Mouse (Mus musculus): Measurements from ENCODE around the gene Dhx32.
A peak's percentile ranks its signal among the peaks of the same experiment; 100 is the strongest.

The Dhx32 gene

DNA sequence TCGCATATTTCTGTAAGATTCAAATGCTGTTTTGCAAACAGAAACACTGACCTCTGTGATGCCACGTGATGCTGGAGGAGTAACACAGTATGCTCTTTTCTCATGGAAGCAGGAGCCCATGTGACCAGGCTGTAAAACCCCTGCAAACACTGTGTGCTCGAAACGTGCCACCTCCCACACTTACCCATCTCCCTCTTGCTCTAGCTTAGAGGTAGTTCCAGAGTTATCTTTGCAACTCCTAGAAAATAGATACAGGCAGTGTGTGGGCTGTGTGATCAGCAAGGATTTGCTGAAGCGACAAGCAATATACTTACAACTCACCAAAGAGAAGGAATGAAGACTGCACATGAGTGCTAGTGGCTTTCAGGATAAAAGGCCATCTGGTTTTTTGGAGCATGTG lies 14.0 kb downstream of the Dhx32 start:
- DNase-seq (ENCODE audit: low spot score) = no peak

DNA sequence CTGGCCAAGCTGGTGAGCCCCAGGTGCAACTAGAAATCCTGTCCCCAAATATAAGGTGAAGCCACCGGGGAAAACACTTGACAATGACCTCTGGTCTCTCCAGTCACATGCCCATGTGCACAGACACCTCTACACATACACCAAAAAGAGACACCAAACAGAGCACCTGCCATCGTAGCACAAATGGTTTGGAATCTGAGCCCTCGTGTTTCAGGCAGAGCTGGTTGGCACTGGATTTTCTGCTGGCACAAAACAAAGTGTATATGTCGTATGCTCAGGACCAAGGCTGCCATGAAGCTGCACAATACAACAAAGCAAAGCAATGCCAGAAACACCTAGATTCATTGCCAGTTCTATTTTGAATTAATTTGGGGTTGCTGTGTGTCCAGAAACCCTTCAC lies 14.5 kb downstream of the Dhx32 start:
- DNase-seq (ENCODE audit: low spot score) = no peak

DNA sequence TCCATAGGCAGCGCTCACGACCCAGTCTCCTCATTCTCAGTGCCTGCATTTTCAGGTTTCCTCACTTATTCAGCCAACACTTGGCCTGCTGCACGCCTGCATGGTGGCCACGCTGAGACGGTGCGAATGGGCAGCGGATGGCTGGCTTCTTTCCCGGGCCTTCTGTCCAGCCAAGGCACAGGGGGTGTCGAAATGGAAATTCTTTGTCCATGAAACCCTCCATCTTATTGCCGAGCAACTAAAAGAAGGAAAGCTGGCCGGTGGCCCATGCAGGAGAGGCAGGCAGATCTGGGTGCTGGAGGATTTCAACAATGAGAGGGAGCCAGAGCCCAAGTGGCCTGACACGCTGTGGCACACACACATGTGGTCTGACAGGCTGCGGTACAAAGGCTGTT lies 16.7 kb downstream of the Dhx32 start:
- peak; percentile 65 for DNase-seq (ENCODE audit: low spot score)

DNA sequence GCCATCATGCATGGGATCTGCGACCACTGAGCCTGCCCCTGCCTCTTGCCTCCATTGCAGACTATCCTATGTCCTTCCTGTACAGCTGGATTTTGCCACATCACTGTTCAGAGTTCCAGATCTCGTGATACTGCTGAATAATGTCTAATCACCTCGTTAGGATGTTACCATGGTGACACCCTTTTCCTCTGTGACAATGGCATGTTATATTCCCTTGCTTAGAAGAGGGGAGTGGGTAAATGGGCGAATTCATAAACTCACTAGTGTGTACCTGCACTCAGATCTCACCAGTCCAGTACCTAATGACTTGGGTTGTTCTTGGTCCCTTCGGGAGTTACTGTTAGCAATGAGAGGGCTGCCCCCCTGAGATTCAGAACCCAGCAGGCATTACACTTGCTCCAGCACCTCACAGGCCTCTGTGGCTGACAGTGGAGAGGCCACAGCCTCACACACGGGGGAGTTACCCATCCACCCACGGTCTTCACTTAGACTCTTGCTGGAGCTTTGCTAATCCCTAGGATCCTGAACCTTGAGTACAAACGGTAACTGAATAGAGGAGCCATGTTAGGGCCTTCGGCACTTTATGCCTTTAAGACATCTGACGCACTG lies 17.2 kb downstream of the Dhx32 start:
- no peak for DNase-seq (ENCODE audit: low spot score)

DNA sequence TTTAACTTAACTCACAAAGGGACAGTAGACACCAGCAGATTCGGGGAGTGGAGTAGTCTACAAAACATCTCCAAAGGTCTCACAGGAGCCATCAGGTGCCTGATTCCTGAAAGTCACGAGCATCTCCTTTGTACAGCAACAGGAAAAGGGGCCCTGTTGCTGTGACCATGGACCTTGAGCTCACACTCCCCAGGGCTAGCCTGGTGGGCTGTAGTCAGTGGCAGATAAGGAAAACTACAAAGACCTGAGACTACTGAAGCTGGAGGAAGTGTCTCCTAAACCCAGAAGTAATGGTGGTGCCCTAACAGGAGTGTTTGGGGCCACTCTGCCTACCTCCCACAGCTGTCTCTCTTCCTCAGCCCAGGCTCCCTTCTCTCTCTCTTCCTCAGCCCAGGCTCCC lies 18.1 kb downstream of the Dhx32 start:
- no peak for DNase-seq (ENCODE audit: low spot score)

DNA sequence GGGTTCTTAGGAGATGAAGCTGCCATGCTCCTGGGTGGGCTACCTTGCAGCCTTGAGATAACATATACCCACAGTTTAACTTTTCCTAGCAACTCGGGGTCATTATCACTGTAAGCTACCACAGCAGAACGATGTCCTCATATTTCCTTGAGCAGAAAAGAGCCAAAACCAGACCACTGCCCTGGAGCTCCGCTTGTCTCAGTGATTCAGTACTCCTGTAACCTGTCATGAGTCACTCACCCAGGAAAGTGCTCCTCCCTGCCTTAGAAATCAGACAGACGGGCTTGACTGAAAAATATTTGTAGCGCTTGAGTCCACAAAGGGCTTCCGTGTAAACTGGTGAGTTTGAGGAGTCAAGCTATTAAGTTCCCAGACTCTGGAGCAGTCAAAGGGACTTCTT lies 19.8 kb downstream of the Dhx32 start:
- no peak for DNase-seq (ENCODE audit: low spot score)

DNA sequence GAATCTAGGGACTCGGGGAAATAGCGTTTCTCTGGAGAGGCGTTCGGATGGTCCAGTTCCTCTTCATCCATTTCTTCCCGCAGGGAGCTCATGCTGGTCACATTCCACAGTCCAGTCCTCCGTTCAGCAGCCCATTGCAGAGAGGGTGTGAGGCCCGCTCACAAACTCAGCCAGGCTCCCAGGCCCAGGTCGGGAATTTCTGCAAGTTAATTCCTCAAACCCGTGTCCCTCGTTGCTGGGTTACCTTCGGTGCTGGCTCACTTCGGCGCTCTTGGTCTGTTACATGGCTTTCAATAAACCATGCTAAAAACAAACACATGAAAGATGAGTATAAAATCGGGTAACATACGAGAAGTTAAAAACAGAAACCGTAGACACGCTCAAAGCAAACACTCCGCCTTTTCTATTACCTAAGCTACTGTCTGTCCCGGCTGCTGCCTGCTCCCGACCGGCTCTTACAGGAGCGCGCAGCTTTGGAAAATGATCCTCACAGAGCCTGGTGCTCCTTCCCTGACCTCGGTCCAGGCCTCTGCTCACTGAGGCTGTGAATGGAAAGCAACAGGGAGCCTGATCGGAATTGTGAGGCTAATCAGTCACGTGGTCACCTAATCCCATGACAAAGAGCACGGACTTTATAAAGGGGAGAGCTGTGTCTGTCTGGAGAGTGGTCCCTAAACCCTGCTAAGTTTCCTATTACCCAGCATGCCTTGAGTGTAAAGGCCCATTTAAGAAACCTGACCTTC lies 22.7 kb downstream of the Dhx32 start:
- DNase-seq (ENCODE audit: low spot score) = no peak

DNA sequence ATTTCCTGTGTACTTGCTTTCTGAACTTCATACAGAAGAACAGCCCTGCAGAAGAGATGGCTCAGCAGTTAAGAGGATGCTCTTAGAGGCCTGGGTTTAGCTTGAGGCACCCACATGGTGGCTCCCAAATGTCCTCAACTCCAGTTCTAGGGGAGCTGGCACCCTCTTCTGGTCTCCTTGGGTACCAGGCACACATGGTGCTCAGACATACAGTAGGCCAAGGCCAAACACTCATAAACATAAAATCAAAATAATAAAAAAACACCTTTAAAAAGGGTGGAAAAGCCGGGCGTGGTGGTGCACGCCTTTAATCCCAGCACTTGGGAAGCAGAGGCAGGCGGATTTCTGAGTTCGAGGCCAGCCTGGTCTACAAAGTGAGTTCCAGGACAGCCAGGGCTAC lies 23.8 kb downstream of the Dhx32 start:
- DNase-seq (ENCODE audit: low spot score) = no peak

DNA sequence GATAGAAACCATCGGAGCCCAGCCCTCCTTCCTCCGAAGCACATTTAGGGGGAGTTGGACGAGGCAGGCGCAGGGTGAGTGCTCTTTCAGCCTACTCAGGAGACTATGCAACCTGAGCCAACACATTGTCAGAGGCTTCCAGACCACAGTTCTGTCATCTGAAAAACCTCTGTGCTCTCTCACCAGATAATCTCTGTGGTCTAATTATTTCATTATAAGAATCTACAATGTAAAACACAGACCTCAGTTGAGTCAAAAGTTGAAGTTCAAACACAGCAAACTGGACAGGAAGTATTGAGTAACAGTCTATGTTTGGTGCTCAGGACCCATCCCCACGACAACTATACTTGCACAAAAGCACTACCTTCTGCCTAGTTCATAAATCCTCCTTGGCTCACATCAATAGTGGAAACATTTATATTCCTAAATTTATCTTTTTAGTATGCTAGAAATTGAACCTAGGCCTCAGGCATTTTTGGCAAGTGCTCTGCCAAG lies 24.5 kb downstream of the Dhx32 start:
- no peak for DNase-seq (ENCODE audit: low spot score)

DNA sequence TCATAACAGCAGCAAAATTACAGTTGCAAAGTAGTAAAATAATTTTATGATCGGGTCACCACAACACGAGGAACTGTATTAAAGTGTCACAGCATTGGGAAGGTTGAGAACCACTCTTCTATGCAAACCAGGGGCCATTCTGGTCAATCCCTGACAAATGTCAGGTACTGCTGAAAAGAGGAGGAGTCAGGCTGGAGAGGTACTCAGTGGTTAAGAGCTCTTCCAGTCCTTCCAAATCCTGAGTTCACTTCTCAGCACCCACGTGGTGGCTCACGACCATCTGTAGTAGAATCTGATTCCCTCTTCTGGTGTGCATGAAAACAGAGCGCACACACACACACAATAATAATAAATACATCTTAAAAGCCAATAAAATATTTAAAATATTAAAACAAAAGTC lies 31.4 kb downstream of the Dhx32 start:
- DNase-seq (ENCODE audit: low spot score) = no peak

DNA sequence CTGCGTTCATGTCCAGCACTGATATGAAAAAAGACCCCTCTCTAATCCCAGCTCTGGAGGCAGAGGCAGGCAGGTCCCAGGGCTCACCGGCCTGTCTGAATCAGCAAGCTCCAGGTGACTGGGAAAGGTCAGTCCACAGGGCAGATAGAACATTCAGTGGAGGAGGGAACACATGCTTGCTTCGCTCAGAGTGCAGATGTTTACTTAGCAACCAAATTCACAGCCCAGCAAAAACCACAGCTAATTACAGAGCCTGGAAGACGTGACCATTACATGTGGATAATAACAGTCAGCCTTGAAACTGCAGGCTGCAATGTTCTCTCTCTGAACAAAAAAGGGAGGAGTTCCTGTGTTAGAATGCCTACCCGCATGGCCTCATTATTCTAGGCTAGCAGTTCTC lies 31.9 kb downstream of the Dhx32 start:
- no peak for DNase-seq (ENCODE audit: low spot score)

DNA sequence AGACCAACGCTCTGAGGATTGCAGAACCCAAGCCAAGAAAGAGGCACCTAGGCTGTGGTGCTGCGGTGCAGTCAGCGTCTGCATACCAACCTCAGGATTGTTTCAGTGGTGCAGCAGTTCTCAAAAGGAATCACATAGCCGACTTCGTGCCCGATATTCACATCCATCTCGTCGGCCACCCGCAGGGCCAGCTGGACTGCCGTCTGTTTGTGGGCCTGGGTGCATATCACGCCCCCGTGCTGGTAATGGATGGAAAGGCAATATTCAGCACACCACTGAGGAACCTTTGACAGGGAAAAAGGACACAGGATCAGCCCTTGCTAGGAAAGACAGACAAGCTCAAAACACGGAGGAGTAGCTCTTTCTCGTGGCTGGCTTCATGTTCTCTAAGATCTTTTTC lies 33.8 kb downstream of the Dhx32 start:
- no peak for DNase-seq (ENCODE audit: low spot score)

DNA sequence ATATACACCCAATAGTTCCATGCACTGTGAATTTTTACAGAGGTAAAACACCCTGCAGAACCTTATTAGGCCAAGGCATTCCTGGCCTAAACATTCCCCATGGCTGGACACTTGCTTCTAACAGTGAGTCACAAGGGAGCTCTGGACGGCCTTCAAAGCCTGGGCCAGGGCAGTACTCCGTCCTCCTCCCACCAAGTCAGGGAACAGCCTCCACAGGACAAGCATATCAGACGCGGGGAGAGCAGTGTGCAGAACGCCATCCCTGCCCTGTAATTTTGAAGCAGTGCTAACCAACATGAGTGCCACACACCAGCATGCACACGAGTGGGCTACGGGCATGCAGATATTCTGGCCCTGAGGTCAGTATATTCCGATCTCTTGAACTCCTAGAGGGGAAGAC lies 35.2 kb downstream of the Dhx32 start:
- no peak for DNase-seq (ENCODE audit: low spot score)

DNA sequence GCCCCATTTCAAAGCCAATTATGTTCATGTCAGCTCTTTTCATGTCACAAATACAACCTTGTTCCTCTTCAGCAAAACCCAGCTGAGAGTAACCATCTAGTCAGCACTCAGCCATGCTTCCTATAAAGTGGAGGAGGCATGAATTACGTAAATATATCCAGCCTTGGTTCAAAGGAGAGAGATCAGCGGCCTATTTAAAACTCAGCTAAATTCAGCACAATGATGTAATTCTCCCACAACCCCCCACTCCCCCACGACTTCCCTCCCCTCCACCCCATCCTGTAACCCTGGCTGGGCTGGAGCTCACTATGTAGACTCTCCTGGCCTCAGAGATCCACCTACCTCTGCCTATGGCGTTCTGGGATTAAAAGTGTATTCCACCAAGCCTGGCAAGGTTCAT lies 37.8 kb downstream of the Dhx32 start:
- DNase-seq (ENCODE audit: low spot score) = no peak

DNA sequence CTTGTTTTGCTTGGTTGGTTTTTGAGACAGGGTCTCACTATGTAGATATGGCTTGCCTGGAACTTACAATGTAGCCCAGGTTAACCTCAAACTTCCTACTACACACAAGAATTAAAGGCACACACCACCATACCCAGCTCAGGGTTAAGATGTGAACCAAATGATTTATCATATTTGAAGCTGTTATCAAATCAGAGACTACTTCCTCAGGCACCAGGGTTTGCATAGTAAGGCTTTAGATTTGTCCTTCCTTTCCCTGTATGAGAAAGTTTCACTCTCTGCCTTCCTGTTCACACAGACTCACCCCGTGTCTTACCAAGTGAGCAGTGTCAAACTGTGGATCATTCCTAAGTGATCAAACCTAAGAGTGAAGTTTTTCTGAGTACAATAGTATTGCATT lies 38.3 kb downstream of the Dhx32 start:
- DNase-seq (ENCODE audit: low spot score) = no peak

DNA sequence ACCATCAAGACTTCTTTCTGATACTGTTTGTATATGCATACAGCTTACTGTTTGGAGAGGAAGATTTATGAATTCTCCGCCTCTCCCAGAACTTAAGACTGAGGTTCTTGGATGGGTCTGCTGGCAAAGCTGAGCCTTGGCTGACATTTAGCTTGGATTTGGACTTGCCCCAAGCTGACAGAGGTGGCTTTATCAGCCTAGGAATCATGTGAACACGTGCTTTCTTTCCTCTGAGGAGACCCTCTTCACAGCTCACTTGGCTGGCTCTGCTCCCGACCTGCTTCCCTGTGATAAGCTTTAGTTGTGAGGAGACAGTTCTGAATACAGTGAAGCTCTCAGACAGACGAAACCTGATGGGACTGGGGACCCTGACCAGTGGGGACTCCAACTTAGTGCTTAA lies 38.9 kb downstream of the Dhx32 start:
- DNase-seq (ENCODE audit: low spot score) = no peak

DNA sequence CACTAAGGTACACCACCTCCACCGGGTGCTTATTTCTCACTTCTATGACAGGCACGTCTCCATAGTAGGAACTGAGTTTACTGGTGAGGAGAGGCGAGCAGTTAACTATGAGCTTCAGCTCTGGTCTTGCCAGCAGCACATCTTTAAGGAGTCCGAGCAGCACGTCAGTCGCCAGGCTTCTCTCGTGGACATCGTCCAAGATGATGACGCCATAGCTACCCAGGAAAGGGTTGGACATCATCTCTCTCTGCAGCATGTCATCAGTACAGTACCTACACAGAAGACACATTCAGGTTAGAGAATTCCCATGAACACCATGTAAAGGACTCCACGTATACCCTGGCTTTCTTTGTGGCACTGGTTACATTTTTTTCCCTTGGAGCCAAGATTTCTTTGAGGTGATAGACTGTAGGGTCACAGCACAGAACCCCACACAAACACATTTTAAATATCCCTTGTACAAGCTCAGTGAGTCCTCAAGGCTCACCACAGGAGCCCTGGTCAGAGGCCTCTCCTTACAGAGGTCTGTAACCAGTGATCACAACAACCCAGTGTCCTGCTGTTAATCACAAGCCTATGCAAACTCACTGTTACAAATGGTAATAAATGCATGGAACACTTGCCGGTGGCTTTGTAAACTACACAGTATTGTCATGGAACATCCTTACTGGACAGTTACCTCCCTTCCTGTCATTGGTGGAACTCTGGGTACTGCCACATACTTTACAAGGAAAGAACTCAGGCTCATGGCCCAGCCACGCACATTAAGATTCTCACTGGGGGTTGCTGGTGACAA lies 39.8 kb downstream of the Dhx32 start:
- DNase-seq (ENCODE audit: low spot score) = no peak

DNA sequence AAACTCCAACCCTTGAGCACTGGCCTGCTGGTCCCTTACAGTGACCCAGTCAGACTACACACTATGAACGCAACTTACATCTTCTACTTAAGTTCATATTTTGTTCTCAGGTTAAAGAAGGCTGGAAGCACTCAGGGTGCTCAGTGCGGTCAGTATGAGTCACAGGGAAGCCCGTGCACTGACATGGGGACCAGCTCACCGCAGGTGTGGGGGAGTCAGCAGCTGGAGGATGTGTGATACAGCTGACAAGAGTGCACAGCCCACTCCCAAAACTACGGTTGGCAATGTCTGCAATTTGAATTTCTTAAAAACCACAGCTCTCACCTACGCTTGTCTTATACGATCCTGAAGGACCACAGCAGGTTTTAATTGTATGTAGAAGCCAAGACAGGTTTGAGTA lies 42.0 kb downstream of the Dhx32 start:
- no peak for DNase-seq (ENCODE audit: low spot score)

DNA sequence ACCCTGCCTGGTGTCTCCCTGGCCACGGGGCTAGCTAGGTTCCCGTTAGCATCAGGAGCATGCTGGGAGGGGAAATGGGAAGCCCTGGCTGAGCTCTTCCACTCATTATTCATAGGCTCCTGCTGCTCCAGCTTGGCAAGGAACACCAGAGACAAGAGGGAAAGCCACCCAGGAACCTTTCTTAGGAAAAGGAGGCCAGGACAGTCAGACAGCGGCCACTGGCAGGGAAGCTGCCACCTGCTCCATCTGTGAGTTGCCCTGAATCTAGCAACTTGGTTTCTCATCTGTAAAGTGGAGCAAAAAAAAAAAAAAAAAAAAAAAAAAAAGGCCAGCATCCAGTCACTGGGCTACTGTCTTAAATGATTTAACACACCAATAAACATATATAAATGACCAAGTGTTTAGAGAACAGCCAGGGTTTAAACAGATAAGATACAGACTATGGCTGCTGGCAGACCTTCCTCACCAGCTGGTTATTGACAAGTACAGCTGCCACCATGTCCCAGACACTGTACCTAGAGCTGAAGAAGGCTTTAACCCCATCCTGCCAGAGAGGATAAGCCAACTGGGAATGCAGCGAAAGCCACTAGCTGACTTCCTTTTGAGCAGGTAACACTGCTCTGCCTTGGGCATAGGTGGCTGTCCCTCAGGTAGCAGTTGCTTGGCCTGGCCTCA lies 50.4 kb downstream of the Dhx32 start:
- DNase-seq (ENCODE audit: low spot score) = no peak

DNA sequence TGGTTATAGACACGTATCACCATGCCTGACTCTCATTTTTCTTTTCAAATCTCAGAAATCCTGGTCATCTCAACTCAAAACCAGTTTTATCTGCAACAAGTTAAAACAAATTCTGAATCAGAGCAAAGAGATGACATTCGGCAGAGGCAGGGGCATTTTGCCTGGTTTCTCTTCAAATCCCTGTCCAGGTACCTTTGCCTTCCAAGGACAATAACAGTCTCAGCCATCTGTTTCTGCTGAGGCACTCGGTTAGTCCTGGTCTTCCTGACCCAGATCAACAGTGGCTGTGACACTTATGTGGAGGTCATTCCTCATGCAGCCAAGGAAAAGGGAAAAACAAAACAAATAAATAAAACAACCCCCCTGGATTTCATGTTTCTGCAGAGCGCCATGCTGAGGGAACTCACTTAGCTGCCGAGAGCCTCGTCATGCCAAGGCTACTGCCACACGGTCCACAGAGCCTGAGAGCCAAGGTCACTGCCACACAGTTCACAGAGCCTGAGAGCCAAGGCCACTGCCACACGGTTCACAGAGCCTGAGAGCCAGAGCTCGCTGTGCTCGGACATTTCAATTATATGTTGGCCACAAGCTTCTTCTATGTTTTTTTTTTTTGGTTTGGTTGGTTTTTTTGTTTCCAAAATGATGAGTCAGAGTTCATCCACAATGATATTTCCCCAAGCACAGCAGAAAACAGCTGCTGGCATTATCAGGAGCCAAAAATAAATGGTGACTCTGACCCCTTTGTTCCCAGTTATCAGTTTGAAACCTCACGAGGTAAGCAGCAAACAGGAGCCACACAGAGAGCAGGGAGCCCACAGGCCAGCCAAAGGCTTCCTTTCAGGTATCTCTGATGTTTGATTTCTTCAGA lies 52.0 kb downstream of the Dhx32 start:
- no peak for DNase-seq (ENCODE audit: low spot score)

DNA sequence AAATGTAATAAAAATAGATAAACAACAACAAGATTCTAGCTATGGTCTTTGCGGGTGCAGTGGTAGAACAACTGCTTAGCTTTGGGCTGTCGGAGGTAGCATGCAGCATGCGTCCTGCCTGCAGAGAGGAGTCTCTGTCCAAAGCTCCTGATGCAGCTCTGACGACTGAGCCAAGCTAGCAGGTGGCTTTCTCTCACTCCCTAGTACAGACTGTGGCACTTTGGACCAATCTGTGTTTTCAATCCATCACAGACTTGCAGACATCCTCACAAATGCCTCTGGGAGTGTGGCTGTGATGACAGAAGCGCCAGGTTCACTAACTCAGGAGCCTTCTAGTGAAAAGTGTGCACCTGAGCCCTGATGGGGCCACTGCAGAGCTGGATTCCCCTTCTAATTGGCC lies 53.2 kb downstream of the Dhx32 start:
- DNase-seq (ENCODE audit: low spot score) = no peak

DNA sequence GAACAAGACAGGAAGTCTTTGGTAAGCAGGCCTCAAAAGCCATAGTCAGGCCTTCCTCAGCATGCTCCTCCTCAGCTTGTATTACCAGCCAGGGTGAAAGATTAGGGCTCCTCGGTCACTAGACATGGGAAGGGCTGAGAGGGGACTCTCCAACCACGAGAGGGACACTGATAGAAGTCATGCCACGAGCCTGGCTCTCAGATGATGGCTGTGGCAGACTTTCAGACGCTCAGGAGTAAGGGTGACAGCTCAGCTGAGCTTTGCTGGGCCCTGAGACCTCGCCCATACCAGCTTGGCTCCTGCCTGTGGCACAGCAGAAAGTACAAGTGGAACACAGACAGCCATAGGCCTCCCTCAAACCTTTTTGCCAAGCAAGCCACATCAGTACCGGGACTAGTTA lies 55.5 kb downstream of the Dhx32 start:
- DNase-seq (ENCODE audit: low spot score) = no peak
